Mouse (Mus musculus) left cerebral cortex, adult 11 months (tissue): ENCODE measurements around the gene Zfyve21.

Experiments
- DNase-seq: peaks from one replicate; pipeline ENCODE4 v3.0.0; 2022; ENCODE audit warnings: low spot score

The Zfyve21 gene

DNA sequence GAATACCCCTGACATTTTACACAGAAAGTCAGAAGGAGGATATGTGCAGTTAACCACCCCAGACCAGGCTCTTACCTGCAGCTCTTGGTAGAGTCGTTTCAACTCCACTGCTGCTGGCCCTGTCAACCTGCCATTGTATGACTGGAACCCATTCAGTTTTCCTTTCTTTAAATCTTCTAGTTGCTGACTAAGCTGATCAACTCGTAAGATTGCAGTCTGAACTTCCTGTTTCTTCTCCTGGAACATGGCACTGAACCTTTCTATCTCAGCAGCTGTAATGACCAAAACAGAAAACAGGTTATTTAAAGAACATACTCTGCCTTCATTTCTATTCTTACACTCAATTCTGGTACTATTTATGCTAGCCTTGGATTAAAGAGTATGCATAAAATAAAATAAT is 29.5 kb downstream of the Zfyve21 start:
- no peak for DNase-seq

- DNase-seq, result no peak
Measured at GRCm38 (mm10) chr12:111845953-111846352, 32.0 kb downstream of the Zfyve21 start.

- no peak for DNase-seq
Measured at GRCm38 (mm10) chr12:111846815-111847214, 32.8 kb downstream of the Zfyve21 start.

GRCm38 (mm10) chr12:111848300-111848798 is 34.4 kb downstream of the Zfyve21 start:
- DNase-seq, result no peak

DNA sequence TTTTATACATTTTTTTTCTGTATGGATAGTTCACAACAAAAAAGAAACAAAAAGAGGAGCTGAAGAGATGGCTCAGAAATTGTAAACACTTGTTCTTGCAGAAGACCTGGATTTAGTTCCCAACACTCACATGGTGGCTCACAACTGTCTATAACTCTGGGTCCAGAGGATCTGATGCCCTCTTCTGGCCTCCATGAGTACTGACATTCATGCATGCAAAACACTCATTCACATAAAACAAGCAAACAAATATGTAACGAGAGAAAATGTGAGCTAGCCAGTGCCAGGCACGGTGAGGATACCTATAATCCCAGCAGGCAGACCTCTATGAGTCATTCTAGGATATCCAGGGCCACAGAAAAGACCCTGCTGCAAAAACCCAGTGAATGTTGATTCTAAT is 37.3 kb downstream of the Zfyve21 start:
- no peak for DNase-seq

DNA sequence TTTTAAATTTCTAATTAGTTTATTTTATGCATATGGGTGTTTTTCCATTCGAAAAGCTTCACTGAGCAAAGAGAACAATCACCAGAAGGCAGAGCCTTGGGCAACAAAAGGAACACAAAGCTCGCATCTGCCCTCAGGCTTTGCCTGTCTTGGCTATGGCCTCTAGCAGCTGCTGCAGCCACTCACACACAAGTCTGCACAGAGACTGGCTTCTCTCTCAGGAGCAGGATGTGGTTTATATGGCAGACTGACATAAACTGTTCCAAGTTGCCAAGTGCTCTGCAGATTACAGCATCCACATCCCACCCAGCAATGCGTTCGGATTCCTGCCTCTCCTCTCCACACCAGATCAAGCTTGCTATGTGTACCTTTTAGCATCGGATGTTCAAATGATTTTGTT is 37.8 kb downstream of the Zfyve21 start:
- no peak for DNase-seq

DNA sequence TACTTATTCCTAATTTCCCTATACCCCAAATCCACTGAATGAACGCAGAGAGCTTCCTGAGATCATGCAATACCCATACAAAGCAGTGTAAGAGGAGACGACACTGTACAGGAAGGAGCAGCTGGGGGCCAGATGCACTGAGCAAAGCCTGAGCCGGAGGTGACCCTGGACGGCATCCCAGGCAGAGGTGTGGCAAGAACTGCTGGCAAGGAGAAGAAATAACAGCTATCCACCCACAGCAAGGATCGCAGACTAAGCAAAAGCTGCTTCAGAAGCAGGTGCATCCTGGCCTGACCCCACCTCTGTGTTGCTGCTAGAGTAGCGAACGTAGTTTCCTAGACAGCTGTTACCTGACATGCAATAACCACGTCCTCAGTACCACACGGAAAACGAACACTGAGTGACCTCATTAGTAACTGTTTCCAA is 39.1 kb downstream of the Zfyve21 start:
- DNase-seq, result no peak

DNA sequence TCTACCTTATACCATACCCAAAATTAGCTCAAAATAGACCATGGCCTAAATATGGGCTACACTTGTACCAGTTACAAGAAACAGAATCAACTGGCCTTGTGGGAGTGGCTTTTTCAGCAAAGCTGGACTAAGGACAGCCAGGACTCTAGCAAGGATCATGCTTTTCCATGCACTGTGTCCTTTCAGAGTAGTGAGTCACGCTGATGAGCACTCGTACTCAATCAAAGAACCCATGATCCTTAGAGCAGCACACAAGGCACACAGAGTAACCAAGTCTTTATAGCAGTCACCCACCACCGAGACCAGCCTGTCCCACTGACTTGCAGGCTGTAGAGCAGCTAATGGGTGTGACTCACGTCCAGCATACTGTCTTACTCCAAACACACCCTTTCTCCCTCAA is 39.6 kb downstream of the Zfyve21 start:
- DNase-seq, result no peak

DNA sequence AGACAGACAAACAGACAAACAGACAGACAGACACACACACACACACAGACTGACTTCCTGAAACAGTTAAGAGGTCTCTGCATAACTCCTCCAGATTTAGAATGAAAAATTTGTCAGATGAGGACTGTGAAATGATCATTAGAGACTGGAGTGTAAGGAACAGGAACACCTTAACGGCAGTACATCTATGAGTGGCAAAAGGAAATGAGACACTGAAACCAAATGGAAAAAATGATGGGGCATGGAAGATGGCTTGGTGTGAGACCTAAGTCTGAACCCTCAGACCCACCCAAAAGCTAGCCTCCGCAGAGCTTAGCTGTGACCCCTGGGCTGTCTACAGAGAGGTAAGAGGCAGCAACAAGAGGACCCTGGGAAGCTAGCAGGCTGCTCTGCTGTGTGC is 41.5 kb downstream of the Zfyve21 start:
- DNase-seq, result no peak

GRCm38 (mm10) chr12:111864206-111864824 is 50.3 kb downstream of the Zfyve21 start:
- no peak for DNase-seq

GRCm38 (mm10) chr12:111869806-111870205 is 55.8 kb downstream of the Zfyve21 start:
- no peak for DNase-seq

DNA sequence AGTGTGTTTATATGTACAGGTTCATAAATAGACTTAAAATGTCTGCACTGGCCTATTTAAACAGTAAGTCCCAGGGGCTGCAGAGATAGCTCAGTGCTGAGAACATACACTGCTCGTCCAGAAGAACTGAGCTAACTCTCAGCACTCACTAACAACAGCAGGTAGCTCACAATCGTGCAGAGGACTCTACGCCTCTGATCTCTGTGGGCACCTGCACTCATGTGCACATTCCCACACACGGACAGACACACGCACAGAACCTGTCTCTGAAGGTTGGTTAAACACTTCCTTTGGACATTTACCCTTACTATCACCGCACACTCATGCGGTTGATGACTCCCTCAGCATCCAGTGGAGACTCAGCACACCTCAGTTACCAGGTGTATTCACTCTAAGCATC is 56.8 kb downstream of the Zfyve21 start:
- no peak for DNase-seq

- no peak for DNase-seq
Measured at GRCm38 (mm10) chr12:111872079-111872478, 58.1 kb downstream of the Zfyve21 start.

- DNase-seq, result no peak
Measured at GRCm38 (mm10) chr12:111874601-111875140, 60.7 kb downstream of the Zfyve21 start.

- DNase-seq, result no peak
Measured at GRCm38 (mm10) chr12:111875499-111875898, 61.5 kb downstream of the Zfyve21 start.

- DNase-seq, result no peak
Measured at GRCm38 (mm10) chr12:111878213-111878612, 64.2 kb downstream of the Zfyve21 start.
